Mouse (Mus musculus) lung, postnatal 0 days (tissue): ENCODE measurements around the gene Glipr1. TPM values are rescaled to one million over a fixed set of nuclear protein-coding genes. Genes with fewer than 3 reads are reported as not detected.
A peak's percentile ranks its signal among the peaks of the same experiment; 100 is the strongest.

Source experiments
- ATAC-seq: fragments of 200-750 bp; cut with Nextera tagmentation; 2 replicates; pipeline ENCODE4 v1.8.0; 2017; ENCODE audit warnings: moderate library complexity
- DNase-seq: peaks from one replicate; pipeline ENCODE4 v3.0.0-alpha.2; 2016; ENCODE audit warnings: low spot score
- H3K27ac ChIP-seq: fragments of 300-500 bp; sonication (generic); 2 replicates; pipeline ENCODE4 v1.5.1; 2014; ENCODE audit warnings: antibody characterized with exemption, mild to moderate bottlenecking, low read length, mixed read lengths
- H3K27me3 ChIP-seq: fragments of 300-500 bp; sonication (generic); replicated peaks from 2 replicates; pipeline ENCODE4 v1.6.1; 2014; ENCODE audit warnings: low read length, mixed read lengths; ENCODE audit not compliant: insufficient read depth
- H3K36me3 ChIP-seq: fragments of 300-500 bp; sonication (generic); 2 replicates; pipeline ENCODE4 v1.6.1; 2014; ENCODE audit warnings: low read length, mixed read lengths; ENCODE audit not compliant: insufficient read depth
- H3K4me1 ChIP-seq: fragments of 300-500 bp; sonication (generic); 2 replicates; pipeline ENCODE4 v1.6.1; 2014; ENCODE audit warnings: antibody characterized with exemption, low read depth, low read length, mixed read lengths; ENCODE audit not compliant: insufficient read depth
- H3K4me2 ChIP-seq: fragments of 300-500 bp; sonication (generic); replicated peaks from 2 replicates; pipeline ENCODE4 v1.6.1; 2014; ENCODE audit warnings: low read depth, mild to moderate bottlenecking, low read length, moderate library complexity, mixed read lengths
- H3K4me3 ChIP-seq: fragments of 300-500 bp; sonication (generic); 2 replicates; pipeline ENCODE4 v1.5.1; 2014; ENCODE audit warnings: low read depth, low read length
- H3K9ac ChIP-seq: fragments of 300-500 bp; sonication (generic); replicated peaks from 2 replicates; pipeline ENCODE4 v1.6.1; 2014; ENCODE audit warnings: low read depth, mild to moderate bottlenecking
- H3K9me3 ChIP-seq: fragments of 300-500 bp; sonication (generic); 2 replicates; pipeline ENCODE4 v1.6.1; 2016; ENCODE audit warnings: low read length, mixed read lengths
- CTCF ChIP-seq: IDR thresholded peaks from 2 replicates; pipeline ENCODE4 v1.5.1; 2016; ENCODE audit warnings: antibody characterized with exemption, mild to moderate bottlenecking
- EP300 ChIP-seq: IDR thresholded peaks from 2 replicates; pipeline ENCODE4 v1.6.1; 2016; ENCODE audit warnings: antibody characterized with exemption, mild to moderate bottlenecking, control low read depth
- WGBS: fragments of 180-500 bp; shearing (Covaris S2); extraction: QIAGEN DNeasy Blood & Tissue Kit; methylation state at CpG from one replicate; pipeline ENCODE4 v1.1.7; 2014; 5-methylcytosine and 5-hydroxymethylcytosine counted together
- polyA plus RNA-seq: library from polyadenylated mRNA; unstranded; fragments of >200 nt; fragmentation: Nextera tagmentation; extraction: Ambion mirVana; gene quantifications from 2 replicates; pipeline ENCODE4 v1.2.1, GENCODE M21; 2015

The Glipr1 gene
- polyA plus RNA-seq, 1 experiment from 2014 or later, result 9.6 TPM

DNA sequence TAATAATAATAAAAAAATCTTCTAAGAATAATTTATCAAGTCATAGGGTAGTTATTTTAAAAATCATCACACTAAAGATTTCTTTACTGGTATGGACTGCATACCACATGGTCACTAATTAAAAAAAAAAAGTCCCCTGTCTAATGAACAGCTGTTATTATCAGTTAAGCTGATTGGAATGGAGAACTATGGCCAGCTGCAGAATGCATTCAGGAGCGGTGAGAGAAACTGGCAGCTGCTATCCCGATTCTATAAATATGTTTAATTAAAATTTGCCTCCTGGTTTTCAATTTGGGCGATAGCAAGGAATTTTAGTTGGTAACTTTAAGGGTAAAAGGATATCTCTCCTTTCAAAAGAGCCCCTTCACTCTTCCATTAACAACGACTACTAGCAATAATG is 53.4 kb downstream of the Glipr1 start:
- Histone ChIP-seq H3K4me1 (no peaks in the 10 kb centered on the region), H3K36me3 (no peaks in the 10 kb centered on the region), H3K9ac (no peak overlapping the region), H3K9me3 (no peaks in the 10 kb centered on the region), H3K4me2 (no peak overlapping the region), H3K27me3 (no peaks in the 10 kb centered on the region), H3K27ac (no peak overlapping the region), H3K4me3 (no peak overlapping the region)
- no peak for ATAC-seq
- WGBS, result 68% methylated on average over 4 of the region's 4 CpGs
- TF ChIP-seq EP300 (no peak), CTCF (no peak)
- no peak for DNase-seq

DNA sequence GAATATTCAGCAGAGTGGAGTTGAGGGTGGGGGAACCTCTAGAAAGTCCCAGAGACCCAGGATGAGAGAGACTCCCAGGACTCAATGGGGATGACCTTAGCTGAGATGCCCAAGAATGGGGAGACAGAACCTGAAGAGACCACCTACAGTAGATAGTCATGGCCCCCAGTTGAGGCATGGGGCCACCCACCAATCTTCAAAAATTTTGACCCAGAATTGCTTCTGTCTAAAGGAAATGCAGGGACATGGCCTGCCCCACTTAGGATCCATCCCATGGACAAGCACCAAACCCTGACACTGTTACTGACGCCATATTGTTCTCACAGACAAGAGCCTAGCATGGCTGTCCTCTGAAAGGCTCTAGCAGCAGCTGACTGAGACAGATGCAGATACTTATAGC is 54.4 kb downstream of the Glipr1 start:
- H3K4me2 ChIP-seq, result no peak overlapping the region
- no peaks in the 10 kb centered on the region for H3K9me3 ChIP-seq
- 100% methylated on average over 1 of the region's 1 CpGs for WGBS
- H3K4me3 ChIP-seq, result no peak overlapping the region
- ATAC-seq, result no peak
- H3K9ac ChIP-seq, result no peak overlapping the region
- H3K27ac ChIP-seq, result no peak overlapping the region
- H3K36me3 ChIP-seq, result no peaks in the 10 kb centered on the region
- no peaks in the 10 kb centered on the region for H3K4me1 ChIP-seq
- H3K27me3 ChIP-seq, result no peaks in the 10 kb centered on the region
- TF ChIP-seq EP300 (no peak), CTCF (no peak)
- DNase-seq, result no peak

DNA sequence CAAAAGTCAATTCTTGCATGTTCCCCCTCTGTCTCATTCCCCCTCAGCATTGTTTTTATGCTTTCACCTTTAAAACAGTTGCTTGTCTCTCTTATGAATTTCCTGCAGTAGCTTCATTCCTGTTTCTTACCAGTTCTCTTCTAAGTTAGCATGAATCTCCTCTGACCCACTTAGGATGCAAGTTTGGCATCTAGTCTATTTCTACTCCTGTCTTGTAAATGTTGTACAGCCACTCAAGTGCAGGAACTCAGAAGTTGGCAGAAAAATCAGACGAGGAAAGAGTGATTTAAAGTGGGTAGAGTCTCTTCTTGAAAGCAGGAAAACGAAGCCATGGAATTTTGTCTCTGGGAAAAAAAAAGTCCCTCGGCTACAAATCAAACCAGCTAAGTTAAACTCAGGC is 56.9 kb downstream of the Glipr1 start:
- ATAC-seq (no peak), DNase-seq (no peak)
- H3K4me2 ChIP-seq, result no peak overlapping the region
- no peaks in the 10 kb centered on the region for H3K9me3 ChIP-seq
- no peaks in the 10 kb centered on the region for H3K27me3 ChIP-seq
- H3K27ac ChIP-seq, result no peak overlapping the region
- no peaks in the 10 kb centered on the region for H3K36me3 ChIP-seq
- no peaks in the 10 kb centered on the region for H3K4me1 ChIP-seq
- no peak overlapping the region for H3K9ac ChIP-seq
- 32% methylated on average over 3 of the region's 3 CpGs for WGBS
- TF ChIP-seq CTCF (no peak), EP300 (no peak)
- no peak overlapping the region for H3K4me3 ChIP-seq

GRCm38 (mm10) chr10:111943026-111943425 is 59.4 kb downstream of the Glipr1 start:
- Histone ChIP-seq H3K4me3 (no peak overlapping the region), H3K4me2 (no peak overlapping the region), H3K9ac (no peak overlapping the region), H3K27ac (no peak overlapping the region), H3K9me3 (no peaks in the 10 kb centered on the region), H3K4me1 (no peaks in the 10 kb centered on the region), H3K36me3 (no peaks in the 10 kb centered on the region), H3K27me3 (no peaks in the 10 kb centered on the region)
- DNase-seq (peak; percentile 41), ATAC-seq (peak; percentile 48; the same call in 1 of the 2 replicates)
- TF ChIP-seq EP300 (no peak), CTCF (no peak)
- 65% methylated on average over 7 of the region's 7 CpGs for WGBS

GRCm38 (mm10) chr10:111937146-111937534 is 65.3 kb downstream of the Glipr1 start:
- TF ChIP-seq EP300 (peak; percentile 43; the same call in 1 of the 2 replicates), CTCF (no peak)
- peak overlapping the region; percentile 78 for H3K27ac ChIP-seq
- no peak overlapping the region for H3K9ac ChIP-seq
- H3K4me3 ChIP-seq, result no peak overlapping the region
- WGBS, result 8% methylated on average over 5 of the region's 5 CpGs
- no peaks in the 10 kb centered on the region for H3K27me3 ChIP-seq
- DNase-seq (no peak), ATAC-seq (peak; percentile 42; the same call in 1 of the 2 replicates)
- peaks cover 13% of the 10 kb centered on the region; the same call in 1 of the 2 replicates for H3K4me1 ChIP-seq
- no peaks in the 10 kb centered on the region for H3K9me3 ChIP-seq
- H3K36me3 ChIP-seq, result no peaks in the 10 kb centered on the region
- H3K4me2 ChIP-seq, result no peak overlapping the region

- H3K9ac ChIP-seq, result no peak overlapping the region
- H3K9me3 ChIP-seq, result no peaks in the 10 kb centered on the region
- peak; percentile 91 for DNase-seq
- H3K4me2 ChIP-seq, result peak overlapping the region; percentile 6; the same call in 1 of the 2 replicates
- no peaks in the 10 kb centered on the region for H3K27me3 ChIP-seq
- no peak overlapping the region for H3K4me3 ChIP-seq
- H3K36me3 ChIP-seq, result no peaks in the 10 kb centered on the region
- TF ChIP-seq EP300 (peak; percentile 90), CTCF (no peak)
- peak overlapping the region; percentile 78 for H3K27ac ChIP-seq
- 7% methylated on average over 13 of the region's 13 CpGs for WGBS
- ATAC-seq, result peak; percentile 84
- peaks cover 13% of the 10 kb centered on the region; the same call in 1 of the 2 replicates for H3K4me1 ChIP-seq
Measured at GRCm38 (mm10) chr10:111936491-111937145, 65.8 kb downstream of the Glipr1 start.
